Mouse (Mus musculus) heart, adult 11 months (tissue): Measurements from ENCODE around the gene Olfr1299.

Experiments used
- DNase-seq: peaks from one replicate; pipeline ENCODE4 v3.0.0; 2022

Olfr1299 gene

GRCm38 (mm10) chr2:111661119-111661518 lies at the start of gene Olfr1299:
Olfr1299 (plus strand) TSS chr2:111661419.
- DNase-seq: no peak

- no peak for DNase-seq
Measured at GRCm38 (mm10) chr2:111626397-111626796, 34.8 kb upstream of the Olfr1299 start, which contains the start of gene Olfr1297. Olfr1297 (minus strand) TSS chr2:111626497.

GRCm38 (mm10) chr2:111649101-111649500 lies 12.1 kb upstream of the Olfr1299 start, which contains the start of gene Olfr1298:
Olfr1298 (minus strand) TSS chr2:111649201.
- DNase-seq: no peak
